Mouse (Mus musculus) cortical plate, adult 2 months (tissue): Measurements from ENCODE around the gene Trpm6.

Experiments used
- CTCF ChIP-seq: fragments of 200-500 bp; IDR thresholded peaks from 2 replicates; pipeline ENCODE4 v1.5.1; 2011; ENCODE audit warnings: mild to moderate bottlenecking, control low read depth, low read length; ENCODE audit not compliant: insufficient read depth; ENCODE audit errors: extremely low read depth
- POLR2A ChIP-seq: fragments of 200-500 bp; IDR thresholded peaks from 2 replicates; pipeline ENCODE4 v1.6.1; 2011; ENCODE audit warnings: mild to moderate bottlenecking, low read length, control low read depth; ENCODE audit not compliant: insufficient read depth; ENCODE audit errors: extremely low read depth

GRCm38 (mm10) chr19:18881162-18881561 lies 131.4 kb downstream of the Trpm6 start:
- TF ChIP-seq CTCF (no peak), POLR2A (no peak)
